Mouse (Mus musculus): ENCODE data around the gene Nkx2-4.

- TF ChIP-seq CTCF (IDR thresholded peaks at IDR 0.05; ENCODE audit: extremely low read depth, insufficient read depth, insufficient read length, insufficient replicate concordance) (no peak), POLR2A (IDR thresholded peaks at IDR 0.05; ENCODE audit: low read depth, low read length) (no peak)
Measured at GRCm38 (mm10) chr2:147086441-147086840, 1.2 kb upstream of the Nkx2-4 start.

All from spleen, adult 2 months (tissue).